In genomic region chr1:77896226-77896625, GRCm38 (mm10) we compare ENCODE assay signal across 9 mouse cellular contexts.
DNase-seq lines count a peak whose midpoint lies in the region; ATAC-seq and TF ChIP-seq lines count a peak whose summit lies in the region.
"Had no signal": no experiment of that assay in that cellular context is flagged by ENCODE, and none has a peak within 500 bp of the region (broad histone marks: within the 10 kb centered on the region; RNA-seq: fewer than 3 reads in every experiment).

No protein-coding gene starts in this region.

- DNase-seq in heart, postnatal 0 days (ENCODE audit: low spot score): peak; percentile 10
- peak; percentile 36 for DNase-seq in Muller cell, postnatal 12 days (ENCODE audit: inconsistent ontology term)
- peak; percentile 65 for DNase-seq in limb, embryonic 14.5 days (ENCODE audit: low spot score)
- DNase-seq in gastrocnemius, postnatal 25 days: no peak
- DNase-seq in urinary bladder, postnatal 4 days (ENCODE audit: low spot score in 2 of 2): no peak
- no peak for DNase-seq in thymus, adult 2 months

- ATAC-seq in heart, postnatal 0 days (ENCODE audit: insufficient read depth, low read depth): no peak
- ATAC-seq in heart, embryonic 11.5 days (replicated peaks; ENCODE audit: insufficient number of reproducible peaks, low FRiP score, low TSS enrichment): no peak
- ATAC-seq in forebrain, embryonic 16.5 days: peak; percentile 87
- ATAC-seq in limb, embryonic 14.5 days (ENCODE audit: low FRiP score, low read depth): no peak

- H3K4me3 ChIP-seq in heart, postnatal 0 days (ENCODE audit: low read depth, low read length): no peak overlapping the region
- H3K4me3 ChIP-seq in heart, embryonic 11.5 days (ENCODE audit: low read depth, low read length): no peak overlapping the region
- H3K4me3 ChIP-seq in forebrain, embryonic 16.5 days (replicated peaks; ENCODE audit: low read length): no peak overlapping the region
- no peak overlapping the region for H3K4me3 ChIP-seq in limb, embryonic 14.5 days (replicated peaks; ENCODE audit: low read length)
- no peak overlapping the region for H3K4me3 ChIP-seq in thymus, adult 2 months (ENCODE audit: control insufficient read depth, insufficient read depth, low read length)
- H3K4me3 ChIP-seq: limb, embryonic 15.5 days had no signal

- no peak overlapping the region for H3K4me2 ChIP-seq in heart, postnatal 0 days (ENCODE audit: low read depth, low read length)
- no peak overlapping the region for H3K4me2 ChIP-seq in heart, embryonic 11.5 days
- H3K4me2 ChIP-seq in forebrain, embryonic 16.5 days (ENCODE audit: low read length): no peak overlapping the region
- H3K4me2 ChIP-seq in limb, embryonic 14.5 days (replicated peaks; ENCODE audit: low read depth, low read length, severe bottlenecking): no peak overlapping the region
- H3K4me2 ChIP-seq: limb, embryonic 15.5 days had no signal

- no peak for TF ChIP-seq POLR2A in limb, embryonic 14.5 days (IDR thresholded peaks at IDR 0.05; ENCODE audit: borderline replicate concordance, extremely low read depth, insufficient read depth, insufficient read length)
- no peak for TF ChIP-seq POLR2A in thymus, adult 2 months (IDR thresholded peaks at IDR 0.05; ENCODE audit: control insufficient read depth, extremely low read depth, insufficient read depth, low read length, poor library complexity)

- H3K9me3 ChIP-seq in heart, postnatal 0 days (replicated peaks; ENCODE audit: control insufficient read depth, low read length): no peaks in the 10 kb centered on the region
- H3K9me3 ChIP-seq in heart, embryonic 11.5 days (replicated peaks; ENCODE audit: control insufficient read depth, low read length): no peaks in the 10 kb centered on the region
- H3K9me3 ChIP-seq in forebrain, embryonic 16.5 days (ENCODE audit: control insufficient read depth, low read length): no peaks in the 10 kb centered on the region
- H3K9me3 ChIP-seq in limb, embryonic 14.5 days (ENCODE audit: control insufficient read depth, low read length): no peaks in the 10 kb centered on the region
- H3K9me3 ChIP-seq: limb, embryonic 15.5 days had no signal

- 40% methylated on average over 5 of the region's 5 CpGs for WGBS in heart, postnatal 0 days
- WGBS in heart, embryonic 11.5 days (ENCODE audit: insufficient replicate concordance): 53% methylated on average over 5 of the region's 5 CpGs
- 33% methylated on average over 5 of the region's 5 CpGs for WGBS in forebrain, embryonic 16.5 days
- 47% methylated on average over 5 of the region's 5 CpGs for WGBS in limb, embryonic 14.5 days
- 66% methylated on average over 5 of the region's 5 CpGs for WGBS in thymus, adult 2 months

- H3K4me1 ChIP-seq in heart, postnatal 0 days (ENCODE audit: control insufficient read depth, insufficient read depth): no peaks in the 10 kb centered on the region
- no peaks in the 10 kb centered on the region for H3K4me1 ChIP-seq in heart, embryonic 11.5 days (ENCODE audit: control insufficient read depth, insufficient read depth, low read length)
- no peaks in the 10 kb centered on the region for H3K4me1 ChIP-seq in forebrain, embryonic 16.5 days (replicated peaks; ENCODE audit: control insufficient read depth, insufficient read depth, low read length)
- H3K4me1 ChIP-seq in limb, embryonic 14.5 days (ENCODE audit: control insufficient read depth, insufficient read depth, low read length): no peaks in the 10 kb centered on the region
- H3K4me1 ChIP-seq in thymus, adult 2 months (replicated peaks; ENCODE audit: control insufficient read depth, insufficient read depth, low read length): no peaks in the 10 kb centered on the region
- H3K4me1 ChIP-seq: limb, embryonic 15.5 days had no signal

- no peaks in the 10 kb centered on the region for H3K36me3 ChIP-seq in heart, postnatal 0 days (replicated peaks; ENCODE audit: control insufficient read depth, insufficient read depth, low read length)
- no peaks in the 10 kb centered on the region for H3K36me3 ChIP-seq in heart, embryonic 11.5 days (ENCODE audit: control insufficient read depth, insufficient read depth, low read length)
- no peaks in the 10 kb centered on the region for H3K36me3 ChIP-seq in forebrain, embryonic 16.5 days (ENCODE audit: control insufficient read depth, insufficient read depth)
- no peaks in the 10 kb centered on the region for H3K36me3 ChIP-seq in limb, embryonic 14.5 days (ENCODE audit: control insufficient read depth, insufficient read depth, low read length)
- H3K36me3 ChIP-seq in thymus, adult 2 months (ENCODE audit: control insufficient read depth, insufficient read depth, low read length): no peaks in the 10 kb centered on the region
- H3K36me3 ChIP-seq: limb, embryonic 15.5 days had no signal

- no peak overlapping the region for H3K27ac ChIP-seq in heart, postnatal 0 days (ENCODE audit: low read depth)
- no peak overlapping the region for H3K27ac ChIP-seq in heart, embryonic 11.5 days (ENCODE audit: low read depth, low read length)
- no peak overlapping the region for H3K27ac ChIP-seq in forebrain, embryonic 16.5 days (ENCODE audit: low read length)
- no peak overlapping the region for H3K27ac ChIP-seq in limb, embryonic 14.5 days (replicated peaks; ENCODE audit: low read depth, low read length)
- no peak overlapping the region for H3K27ac ChIP-seq in thymus, adult 2 months (ENCODE audit: control insufficient read depth, insufficient read depth, low read length)
- H3K27ac ChIP-seq: limb, embryonic 15.5 days had no signal

- peak; percentile 72 for TF ChIP-seq CTCF in heart, postnatal 0 days (IDR thresholded peaks at IDR 0.05; ENCODE audit: low read depth)
- no peak for TF ChIP-seq CTCF in thymus, adult 2 months (IDR thresholded peaks at IDR 0.05; ENCODE audit: borderline replicate concordance, control insufficient read depth, extremely low read depth, insufficient read depth, low read length, poor library complexity)

- H3K9ac ChIP-seq in heart, postnatal 0 days (replicated peaks; ENCODE audit: low read depth, low read length): no peak overlapping the region
- no peak overlapping the region for H3K9ac ChIP-seq in heart, embryonic 11.5 days (ENCODE audit: low read depth, low read length)
- no peak overlapping the region for H3K9ac ChIP-seq in forebrain, embryonic 16.5 days (replicated peaks; ENCODE audit: low read depth, low read length)
- no peak overlapping the region for H3K9ac ChIP-seq in limb, embryonic 14.5 days (ENCODE audit: low read depth, low read length, severe bottlenecking)
- H3K9ac ChIP-seq: limb, embryonic 15.5 days had no signal

- no peak for TF ChIP-seq EP300 in heart, postnatal 0 days (IDR thresholded peaks at IDR 0.05; ENCODE audit: low read depth)

- H3K27me3 ChIP-seq in heart, postnatal 0 days (ENCODE audit: control insufficient read depth, insufficient read depth, low read length): no peaks in the 10 kb centered on the region
- H3K27me3 ChIP-seq in heart, embryonic 11.5 days (ENCODE audit: control insufficient read depth, insufficient read depth, low read length): no peaks in the 10 kb centered on the region
- H3K27me3 ChIP-seq in forebrain, embryonic 16.5 days (replicated peaks; ENCODE audit: control insufficient read depth, insufficient read depth, low read length): no peaks in the 10 kb centered on the region
- H3K27me3 ChIP-seq in limb, embryonic 14.5 days (ENCODE audit: control insufficient read depth, insufficient read depth, low read length): no peaks in the 10 kb centered on the region
- no peaks in the 10 kb centered on the region for H3K27me3 ChIP-seq in thymus, adult 2 months (ENCODE audit: control insufficient read depth, insufficient read depth, low read length)
- H3K27me3 ChIP-seq: limb, embryonic 15.5 days had no signal

Comparison
In these comparisons a context has a peak if more than half of its experiments do, and no peak if none do; other contexts are left out.
1. DNase-seq: peak in heart, postnatal 0 days (single experiment), Muller cell, postnatal 12 days (single experiment) and limb, embryonic 14.5 days (single experiment); none in gastrocnemius, postnatal 25 days (single experiment), urinary bladder, postnatal 4 days (0 of 2) and thymus, adult 2 months (single experiment).